Mouse (Mus musculus) skeletal muscle tissue, postnatal 0 days (tissue): ENCODE measurements around the gene Slc9a3r2. TPM values are rescaled to one million over a fixed set of nuclear protein-coding genes. Genes with fewer than 3 reads are reported as not detected.

ENCODE experiments used
- microRNA-seq, 2 experiments: library from miRNA; unstranded; fragments of <30 nt; microRNA quantifications; one replicate each; pipeline ENCODE4; 2016
- polyA plus RNA-seq: library from polyadenylated mRNA; unstranded; fragments of >200 nt; fragmentation: Nextera tagmentation; extraction: Ambion mirVana; gene quantifications from 2 replicates; pipeline ENCODE4 v1.2.1, GENCODE M21; 2015

Slc9a3r2 gene
- 38.9 and 45.6 TPM in 2 replicates for polyA plus RNA-seq

GRCm38 (mm10) chr17:24650070-24650616 lies at the start of gene Slc9a3r2:
TSS of gene Slc9a3r2 (minus strand) at chr17:24650327.

GRCm38 (mm10) chr17:24696011-24696697 lies 46.0 kb upstream of the Slc9a3r2 start, which contains the start of the genes Gfer and Noxo1:
TSS of gene Gfer (minus strand) at chr17:24696156.
TSS of gene Noxo1 (plus strand) at chr17:24696234.

GRCm38 (mm10) chr17:24689251-24690081 lies 39.3 kb upstream of the Slc9a3r2 start, which contains the start of gene Syngr3:
TSS of gene Syngr3 (minus strand) at chr17:24689955.

GRCm38 (mm10) chr17:24669545-24670245 lies 19.6 kb upstream of the Slc9a3r2 start, which contains the start of gene Zfp598:
TSS of gene Zfp598 (plus strand) at chr17:24669687.

GRCm38 (mm10) chr17:24658017-24658758 lies 8.1 kb upstream of the Slc9a3r2 start, which contains the start of gene Npw:
TSS of gene Npw (minus strand) at chr17:24658457.

GRCm38 (mm10) chr17:24632167-24632812 lies 17.8 kb downstream of the Slc9a3r2 start, which contains the start of the genes Tsc2 and Nthl1:
TSS of gene Tsc2 (minus strand) at chr17:24632630.
TSS of gene Nthl1 (plus strand) at chr17:24632680.

Small RNA genes within 50 kb of the gene (microRNA-seq; reads per million reads assigned to microRNA genes)
- gene Gm24589 = 0 to 0.30 reads per million in 2 experiments

Other genes starting within 250 kb of the Slc9a3r2 start
- 110 and 113 TPM in 2 replicates for gene Rnps1, start 235.8 kb downstream of the Slc9a3r2 start, polyA plus RNA-seq
- gene Eci1, start 223.7 kb downstream of the Slc9a3r2 start, polyA plus RNA-seq = 213 and 235 TPM in 2 replicates
- gene Dnase1l2, start 207.2 kb downstream of the Slc9a3r2 start, polyA plus RNA-seq = 0.87 and 2.3 TPM in 2 replicates
- 13.3 and 13.6 TPM in 2 replicates for gene E4f1, start 180.0 kb downstream of the Slc9a3r2 start, polyA plus RNA-seq
- gene Pgp, start 179.9 kb downstream of the Slc9a3r2 start, polyA plus RNA-seq = 56.2 and 57.5 TPM in 2 replicates
- 0.40 TPM in 1 of 2 replicates, not detected in the other for gene Bricd5, start 176.4 kb downstream of the Slc9a3r2 start, polyA plus RNA-seq
- 8.4 and 8.8 TPM in 2 replicates for gene Mlst8, start 171.2 kb downstream of the Slc9a3r2 start, polyA plus RNA-seq
- 0.29 and 0.34 TPM in 2 replicates for gene Caskin1, start 161.7 kb downstream of the Slc9a3r2 start, polyA plus RNA-seq
- 43.2 and 46.8 TPM in 2 replicates for gene Traf7, start 122.4 kb downstream of the Slc9a3r2 start, polyA plus RNA-seq
- 0.39 and 0.69 TPM in 2 replicates for gene Rab26, start 116.1 kb downstream of the Slc9a3r2 start, polyA plus RNA-seq
- gene Pkd1, start 100.5 kb downstream of the Slc9a3r2 start, polyA plus RNA-seq = 12.6 TPM in 2 replicates
- 25.6 and 31.9 TPM in 2 replicates for gene Tsc2, start 17.7 kb downstream of the Slc9a3r2 start, polyA plus RNA-seq
- 11.1 TPM in 2 replicates for gene Nthl1, start 17.6 kb downstream of the Slc9a3r2 start, polyA plus RNA-seq
- not detected in 2 replicates for gene Npw, start 8.1 kb upstream of the Slc9a3r2 start, polyA plus RNA-seq
- 9.0 and 11.7 TPM in 2 replicates for gene Zfp598, start 19.4 kb upstream of the Slc9a3r2 start, polyA plus RNA-seq
- 0.11 TPM in 1 of 2 replicates, not detected in the other for gene Syngr3, start 39.6 kb upstream of the Slc9a3r2 start, polyA plus RNA-seq
- 33.2 and 39.3 TPM in 2 replicates for gene Gfer, start 45.8 kb upstream of the Slc9a3r2 start, polyA plus RNA-seq
- 1.1 and 1.8 TPM in 2 replicates for gene Noxo1, start 45.9 kb upstream of the Slc9a3r2 start, polyA plus RNA-seq
- gene Tbl3, start 57.3 kb upstream of the Slc9a3r2 start, polyA plus RNA-seq = 22.5 and 25.2 TPM in 2 replicates
- not detected in 2 replicates for gene Rnf151, start 67.7 kb upstream of the Slc9a3r2 start, polyA plus RNA-seq
- gene Rps2, start 67.8 kb upstream of the Slc9a3r2 start, polyA plus RNA-seq = 829 and 862 TPM in 2 replicates
- 707 and 733 TPM in 2 replicates for gene Ndufb10, start 74.2 kb upstream of the Slc9a3r2 start, polyA plus RNA-seq
- 47.3 and 64.3 TPM in 2 replicates for gene Rpl3l, start 77.5 kb upstream of the Slc9a3r2 start, polyA plus RNA-seq
- 52.7 and 59.6 TPM in 2 replicates for gene Msrb1, start 86.3 kb upstream of the Slc9a3r2 start, polyA plus RNA-seq
- 0.51 TPM in 1 of 2 replicates, not detected in the other for gene Hs3st6, start 102.7 kb upstream of the Slc9a3r2 start, polyA plus RNA-seq
- not detected in 2 replicates for gene Meiob, start 154.0 kb upstream of the Slc9a3r2 start, polyA plus RNA-seq
- 71.4 and 75.0 TPM in 2 replicates for gene Hagh, start 189.8 kb upstream of the Slc9a3r2 start, polyA plus RNA-seq
- gene Fahd1, start 200.0 kb upstream of the Slc9a3r2 start, polyA plus RNA-seq = 28.0 and 28.6 TPM in 2 replicates
- 0.42 and 6.3 TPM in 2 replicates for gene Igfals, start 215.7 kb upstream of the Slc9a3r2 start, polyA plus RNA-seq
- gene Nubp2, start 236.0 kb upstream of the Slc9a3r2 start, polyA plus RNA-seq = 21.2 and 24.8 TPM in 2 replicates
- 36.7 and 37.8 TPM in 2 replicates for gene Spsb3, start 236.3 kb upstream of the Slc9a3r2 start, polyA plus RNA-seq
- 18.2 and 18.6 TPM in 2 replicates for gene Eme2, start 244.8 kb upstream of the Slc9a3r2 start, polyA plus RNA-seq
- 185 and 189 TPM in 2 replicates for gene Mrps34, start 244.8 kb upstream of the Slc9a3r2 start, polyA plus RNA-seq
- 22.1 and 25.2 TPM in 2 replicates for gene Nme3, start 246.2 kb upstream of the Slc9a3r2 start, polyA plus RNA-seq